Mouse (Mus musculus): Measurements from ENCODE around the gene Zfp276. TPM values are rescaled to one million over a fixed set of nuclear protein-coding genes. Genes with fewer than 3 reads are reported as not detected.
"Not testable (repeated sequence)": the region's sequence is repeated elsewhere in the genome, so short reads cannot be mapped to it uniquely, and the experiment has no call there.

The Zfp276 gene
- polyA plus RNA-seq, 1 experiment from 2014 or later, result 18.8 TPM

DNA sequence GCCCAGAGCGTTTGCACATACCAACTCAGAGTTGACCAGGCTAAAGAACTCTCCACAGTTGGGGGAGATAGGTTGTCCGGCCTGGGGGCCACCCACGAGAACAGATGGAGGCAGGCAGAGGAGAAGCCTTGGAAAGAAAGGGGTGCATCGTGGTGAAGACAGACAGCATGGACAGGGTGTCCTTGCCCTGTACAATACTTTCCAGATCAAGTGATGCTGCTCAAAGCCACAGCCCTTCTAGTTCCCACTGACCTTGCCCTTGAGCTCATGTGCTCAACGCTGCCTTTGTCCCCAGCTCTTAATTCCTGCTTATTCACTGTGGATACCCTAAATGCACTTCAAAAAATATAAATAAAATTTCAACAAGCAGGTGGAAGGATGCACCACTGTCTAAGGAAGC lies 20.5 kb downstream of the Zfp276 start:
- no peak for ATAC-seq (ENCODE audit: insufficient number of reproducible peaks, low FRiP score, low TSS enrichment, low read depth)
- Histone ChIP-seq H3K36me3 (ENCODE audit: control insufficient read depth, insufficient read depth, low read length) (peaks cover 3% of the 10 kb centered on the region), H3K4me2 (ENCODE audit: low read depth, severe bottlenecking) (no peak overlapping the region), H3K9ac (ENCODE audit: low read length) (no peak overlapping the region), H3K27me3 (ENCODE audit: control insufficient read depth, insufficient read depth, low read length) (no peaks in the 10 kb centered on the region), H3K4me3 (ENCODE audit: low read depth, low read length) (no peak overlapping the region), H3K27ac (replicated peaks; ENCODE audit: low read depth, low read length) (no peak overlapping the region), H3K4me1 (ENCODE audit: control insufficient read depth, insufficient read depth, low read length) (no peaks in the 10 kb centered on the region), H3K9me3 (ENCODE audit: control insufficient read depth, low read length) (no peaks in the 10 kb centered on the region)
- no peak for DNase-seq (ENCODE audit: low spot score)
- WGBS, result 84% methylated on average over 5 of the region's 5 CpGs

DNA sequence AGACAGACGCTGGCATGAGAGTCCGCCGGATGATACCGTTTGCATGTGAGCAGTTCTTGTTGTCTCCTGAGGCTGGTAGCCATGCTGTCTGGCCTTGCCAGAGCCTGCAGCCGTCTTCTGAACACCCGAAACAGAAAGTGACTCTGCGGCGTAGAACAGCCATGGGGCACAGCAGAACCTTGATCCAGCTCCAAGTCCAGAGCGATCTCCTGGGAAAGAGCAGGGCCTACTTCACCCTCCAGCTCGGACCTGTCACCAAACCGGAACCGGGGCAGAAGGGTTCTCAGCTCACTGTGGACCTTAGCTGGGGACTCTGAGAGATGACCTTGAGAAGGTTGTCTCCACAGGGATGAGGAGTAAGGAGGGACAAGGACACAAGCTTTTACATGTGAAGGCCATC lies 21.1 kb downstream of the Zfp276 start:
- no peak for ATAC-seq (ENCODE audit: insufficient number of reproducible peaks, low FRiP score, low TSS enrichment, low read depth)
- no peaks in the 10 kb centered on the region for H3K4me1 ChIP-seq (ENCODE audit: control insufficient read depth, insufficient read depth, low read length)
- 95% methylated on average over 12 of the region's 12 CpGs for WGBS
- no peak overlapping the region for H3K9ac ChIP-seq (ENCODE audit: low read length)
- no peaks in the 10 kb centered on the region for H3K9me3 ChIP-seq (ENCODE audit: control insufficient read depth, low read length)
- H3K4me2 ChIP-seq (ENCODE audit: low read depth, severe bottlenecking), result no peak overlapping the region
- no peak overlapping the region for H3K27ac ChIP-seq (replicated peaks; ENCODE audit: low read depth, low read length)
- no peak for DNase-seq (ENCODE audit: low spot score)
- no peaks in the 10 kb centered on the region; the same call in none of the 2 replicates for H3K36me3 ChIP-seq (ENCODE audit: control insufficient read depth, insufficient read depth, low read length)
- no peaks in the 10 kb centered on the region for H3K27me3 ChIP-seq (ENCODE audit: control insufficient read depth, insufficient read depth, low read length)
- H3K4me3 ChIP-seq (ENCODE audit: low read depth, low read length), result no peak overlapping the region

DNA sequence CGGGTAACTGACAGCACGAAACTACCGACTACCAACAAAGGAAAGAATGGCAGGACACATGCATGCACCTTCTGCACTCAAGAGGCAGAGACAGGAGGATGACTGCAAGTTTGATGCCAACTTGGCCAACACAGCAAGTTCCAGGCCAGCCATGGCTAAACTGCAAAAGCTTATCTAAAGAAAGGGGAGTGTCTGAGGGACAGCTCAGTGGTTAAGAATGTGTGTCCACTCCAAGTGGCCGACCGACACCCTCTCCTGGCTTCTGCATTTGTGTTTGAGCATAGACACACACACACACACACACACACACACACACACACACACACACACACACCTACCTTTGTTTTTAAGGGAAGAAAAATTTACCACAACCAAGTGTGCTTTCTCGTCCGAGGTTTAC lies 24.4 kb downstream of the Zfp276 start:
- H3K4me2 ChIP-seq (ENCODE audit: low read depth, severe bottlenecking), result no peak overlapping the region
- WGBS, result 79% methylated on average over 7 of the region's 7 CpGs
- H3K9me3 ChIP-seq (ENCODE audit: control insufficient read depth, low read length), result no peaks in the 10 kb centered on the region
- H3K27ac ChIP-seq (replicated peaks; ENCODE audit: low read depth, low read length), result no peak overlapping the region
- H3K36me3 ChIP-seq (ENCODE audit: control insufficient read depth, insufficient read depth, low read length), result peaks cover 2% of the 10 kb centered on the region; the same call in 1 of the 2 replicates
- no peak overlapping the region for H3K9ac ChIP-seq (ENCODE audit: low read length)
- no peak overlapping the region for H3K4me3 ChIP-seq (ENCODE audit: low read depth, low read length)
- DNase-seq (ENCODE audit: low spot score) (no peak), ATAC-seq (ENCODE audit: insufficient number of reproducible peaks, low FRiP score, low TSS enrichment, low read depth) (no peak)
- no peaks in the 10 kb centered on the region for H3K27me3 ChIP-seq (ENCODE audit: control insufficient read depth, insufficient read depth, low read length)
- H3K4me1 ChIP-seq (ENCODE audit: control insufficient read depth, insufficient read depth, low read length), result no peaks in the 10 kb centered on the region

- Histone ChIP-seq H3K36me3 (ENCODE audit: control insufficient read depth, insufficient read depth, low read length) (peaks cover 2% of the 10 kb centered on the region), H3K4me2 (ENCODE audit: low read depth, severe bottlenecking) (no peak overlapping the region), H3K9ac (ENCODE audit: low read length) (no peak overlapping the region), H3K27me3 (ENCODE audit: control insufficient read depth, insufficient read depth, low read length) (no peaks in the 10 kb centered on the region), H3K9me3 (ENCODE audit: control insufficient read depth, low read length) (no peaks in the 10 kb centered on the region), H3K4me1 (ENCODE audit: control insufficient read depth, insufficient read depth, low read length) (no peaks in the 10 kb centered on the region), H3K4me3 (ENCODE audit: low read depth, low read length) (no peak overlapping the region), H3K27ac (replicated peaks; ENCODE audit: low read depth, low read length) (no peak overlapping the region)
- WGBS, result 92% methylated on average over 4 of the region's 4 CpGs
- ATAC-seq (ENCODE audit: insufficient number of reproducible peaks, low FRiP score, low TSS enrichment, low read depth) (no peak), DNase-seq (ENCODE audit: low spot score) (no peak)
These were observed 25.8 kb downstream of the Zfp276 start for GRCm38 (mm10) chr8:123279828-123280227.

GRCm38 (mm10) chr8:123280302-123281094 lies 26.5 kb downstream of the Zfp276 start:
- Histone ChIP-seq H3K9ac (ENCODE audit: low read length) (no peak overlapping the region), H3K27me3 (ENCODE audit: control insufficient read depth, insufficient read depth, low read length) (no peaks in the 10 kb centered on the region), H3K27ac (replicated peaks; ENCODE audit: low read depth, low read length) (no peak overlapping the region), H3K9me3 (ENCODE audit: control insufficient read depth, low read length) (no peaks in the 10 kb centered on the region), H3K4me2 (ENCODE audit: low read depth, severe bottlenecking) (no peak overlapping the region), H3K36me3 (ENCODE audit: control insufficient read depth, insufficient read depth, low read length) (peaks cover 2% of the 10 kb centered on the region), H3K4me1 (ENCODE audit: control insufficient read depth, insufficient read depth, low read length) (no peaks in the 10 kb centered on the region), H3K4me3 (ENCODE audit: low read depth, low read length) (no peak overlapping the region)
- WGBS, result 86% methylated on average over 13 of the region's 13 CpGs
- DNase-seq (ENCODE audit: low spot score) (no peak), ATAC-seq (ENCODE audit: insufficient number of reproducible peaks, low FRiP score, low TSS enrichment, low read depth) (no peak)

DNA sequence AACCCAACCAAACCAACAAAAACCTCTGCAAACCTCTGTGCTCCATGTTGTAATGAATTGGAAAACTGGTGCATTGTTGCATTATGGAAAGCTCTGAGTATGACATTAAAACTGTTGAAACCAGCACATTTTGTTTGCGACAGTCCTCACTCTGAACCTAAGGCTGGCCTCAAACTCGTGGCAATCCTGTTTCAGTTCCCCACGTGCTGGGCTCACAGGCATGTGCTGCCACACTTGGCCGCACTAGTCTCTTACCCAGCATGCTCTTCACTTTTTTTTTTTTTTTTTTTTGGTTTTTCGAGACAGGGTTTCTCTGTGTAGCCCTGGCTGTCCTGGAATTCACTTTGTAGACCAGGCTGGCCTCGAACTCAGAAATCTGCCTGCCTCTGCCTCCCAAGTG lies 29.0 kb downstream of the Zfp276 start:
- H3K27ac ChIP-seq (replicated peaks; ENCODE audit: low read depth, low read length); H3K4me3 ChIP-seq (ENCODE audit: low read depth, low read length); H3K4me1 ChIP-seq (ENCODE audit: control insufficient read depth, insufficient read depth, low read length); H3K36me3 ChIP-seq (ENCODE audit: control insufficient read depth, insufficient read depth, low read length); H3K9ac ChIP-seq (ENCODE audit: low read length); H3K9me3 ChIP-seq (ENCODE audit: control insufficient read depth, low read length); H3K4me2 ChIP-seq (ENCODE audit: low read depth, severe bottlenecking); DNase-seq (ENCODE audit: low spot score); ATAC-seq (ENCODE audit: insufficient number of reproducible peaks, low FRiP score, low TSS enrichment, low read depth); H3K27me3 ChIP-seq (ENCODE audit: control insufficient read depth, insufficient read depth, low read length): not testable (repeated sequence)
- 96% methylated on average over 5 of the region's 6 CpGs for WGBS

DNA sequence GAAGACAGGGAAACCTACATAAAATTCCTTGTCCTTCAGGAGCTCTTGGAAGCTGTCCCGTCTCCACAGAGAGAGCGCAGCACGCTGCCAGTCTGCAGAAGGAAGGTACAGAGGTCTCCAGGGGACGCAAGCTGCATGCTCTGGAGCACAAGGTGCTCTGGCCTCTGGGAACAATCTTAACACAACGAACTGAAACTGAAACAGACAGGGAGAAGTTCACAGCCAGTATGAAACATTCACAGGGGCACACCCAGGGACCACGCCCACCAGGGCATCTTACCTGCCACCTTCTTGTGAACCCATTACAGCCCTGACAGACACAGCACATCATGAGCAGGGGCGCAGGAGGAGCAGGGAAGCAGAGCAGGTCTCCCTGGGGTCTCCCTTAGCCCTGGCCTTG lies 30.0 kb downstream of the Zfp276 start:
- no peaks in the 10 kb centered on the region for H3K4me1 ChIP-seq (ENCODE audit: control insufficient read depth, insufficient read depth, low read length)
- no peak overlapping the region for H3K4me2 ChIP-seq (ENCODE audit: low read depth, severe bottlenecking)
- no peak overlapping the region for H3K4me3 ChIP-seq (ENCODE audit: low read depth, low read length)
- no peak overlapping the region for H3K27ac ChIP-seq (replicated peaks; ENCODE audit: low read depth, low read length)
- no peak overlapping the region for H3K9ac ChIP-seq (ENCODE audit: low read length)
- H3K36me3 ChIP-seq (ENCODE audit: control insufficient read depth, insufficient read depth, low read length), result peaks cover 10% of the 10 kb centered on the region
- ATAC-seq (ENCODE audit: insufficient number of reproducible peaks, low FRiP score, low TSS enrichment, low read depth) (no peak), DNase-seq (ENCODE audit: low spot score) (no peak)
- WGBS, result 90% methylated on average over 7 of the region's 7 CpGs
- no peaks in the 10 kb centered on the region for H3K9me3 ChIP-seq (ENCODE audit: control insufficient read depth, low read length)
- H3K27me3 ChIP-seq (ENCODE audit: control insufficient read depth, insufficient read depth, low read length), result no peaks in the 10 kb centered on the region

GRCm38 (mm10) chr8:123284493-123284892 lies 30.5 kb downstream of the Zfp276 start:
- 92% methylated on average over 5 of the region's 5 CpGs for WGBS
- H3K4me3 ChIP-seq (ENCODE audit: low read depth, low read length), result no peak overlapping the region
- H3K27ac ChIP-seq (replicated peaks; ENCODE audit: low read depth, low read length), result no peak overlapping the region
- no peak overlapping the region for H3K4me2 ChIP-seq (ENCODE audit: low read depth, severe bottlenecking)
- H3K4me1 ChIP-seq (ENCODE audit: control insufficient read depth, insufficient read depth, low read length), result no peaks in the 10 kb centered on the region
- ATAC-seq (ENCODE audit: insufficient number of reproducible peaks, low FRiP score, low TSS enrichment, low read depth), result no peak
- DNase-seq (ENCODE audit: low spot score), result no peak
- H3K9me3 ChIP-seq (ENCODE audit: control insufficient read depth, low read length), result no peaks in the 10 kb centered on the region
- H3K9ac ChIP-seq (ENCODE audit: low read length), result no peak overlapping the region
- no peaks in the 10 kb centered on the region for H3K27me3 ChIP-seq (ENCODE audit: control insufficient read depth, insufficient read depth, low read length)
- H3K36me3 ChIP-seq (ENCODE audit: control insufficient read depth, insufficient read depth, low read length), result peaks cover 14% of the 10 kb centered on the region

DNA sequence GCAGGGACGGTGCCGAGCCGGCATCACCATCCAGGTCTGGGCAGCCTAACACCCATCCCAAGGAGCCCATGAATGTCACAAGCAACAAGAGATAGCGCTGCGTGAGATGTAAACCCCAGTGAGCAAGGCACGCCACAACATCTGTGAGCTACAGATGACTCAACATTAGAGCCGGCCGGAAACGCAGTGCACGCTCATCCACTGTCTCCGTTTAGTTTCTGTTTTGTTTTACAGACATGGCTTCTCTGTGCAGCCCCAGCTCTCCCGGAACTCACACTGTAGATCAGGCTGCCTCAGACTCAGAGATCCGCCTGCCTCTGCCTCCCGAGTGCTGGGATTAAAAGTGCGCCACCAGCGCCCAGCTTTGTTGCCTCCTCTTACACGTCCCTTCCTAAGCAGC lies 33.4 kb downstream of the Zfp276 start:
- DNase-seq (ENCODE audit: low spot score) (no peak), ATAC-seq (ENCODE audit: insufficient number of reproducible peaks, low FRiP score, low TSS enrichment, low read depth) (no peak)
- no peaks in the 10 kb centered on the region for H3K9me3 ChIP-seq (ENCODE audit: control insufficient read depth, low read length)
- no peaks in the 10 kb centered on the region for H3K27me3 ChIP-seq (ENCODE audit: control insufficient read depth, insufficient read depth, low read length)
- no peak overlapping the region for H3K4me3 ChIP-seq (ENCODE audit: low read depth, low read length)
- H3K4me1 ChIP-seq (ENCODE audit: control insufficient read depth, insufficient read depth, low read length), result no peaks in the 10 kb centered on the region
- peaks cover 15% of the 10 kb centered on the region for H3K36me3 ChIP-seq (ENCODE audit: control insufficient read depth, insufficient read depth, low read length)
- 92% methylated on average over 17 of the region's 17 CpGs for WGBS
- H3K9ac ChIP-seq (ENCODE audit: low read length), result no peak overlapping the region
- H3K4me2 ChIP-seq (ENCODE audit: low read depth, severe bottlenecking), result no peak overlapping the region
- H3K27ac ChIP-seq (replicated peaks; ENCODE audit: low read depth, low read length), result no peak overlapping the region

Data from limb, embryonic 11.5 days (tissue).